Mouse (Mus musculus) kidney, postnatal 0 days (tissue): Measurements from ENCODE around the gene Asap2. TPM values are rescaled to one million over a fixed set of nuclear protein-coding genes. Genes with fewer than 3 reads are reported as not detected.

ENCODE experiments used
- ATAC-seq: fragments of 200-750 bp; cut with Nextera tagmentation; replicated peaks from 2 replicates; pipeline ENCODE4 v1.8.0; 2017; ENCODE audit warnings: low read depth, moderate number of reproducible peaks, moderate TSS enrichment, moderate library complexity; ENCODE audit not compliant: low FRiP score
- DNase-seq: peaks from one replicate; pipeline ENCODE4 v3.0.0-alpha.2; 2016; ENCODE audit warnings: low spot score
- H3K27ac ChIP-seq: fragments of 300-500 bp; sonication (generic); 2 replicates; pipeline ENCODE4 v1.5.1; 2014; ENCODE audit warnings: mild to moderate bottlenecking
- H3K27me3 ChIP-seq: fragments of 300-500 bp; sonication (generic); 2 replicates; pipeline ENCODE4 v1.6.1; 2014; ENCODE audit warnings: low read length, mixed read lengths; ENCODE audit not compliant: insufficient read depth
- H3K36me3 ChIP-seq: fragments of 300-500 bp; sonication (generic); 2 replicates; pipeline ENCODE4 v1.6.1; 2014; ENCODE audit warnings: low read length, mixed read lengths; ENCODE audit not compliant: insufficient read depth
- H3K4me1 ChIP-seq: fragments of 300-500 bp; sonication (generic); replicated peaks from 2 replicates; pipeline ENCODE4 v1.6.1; 2014; ENCODE audit warnings: antibody characterized with exemption, low read length, mixed read lengths; ENCODE audit not compliant: insufficient read depth
- H3K4me2 ChIP-seq: fragments of 300-500 bp; sonication (generic); 2 replicates; pipeline ENCODE4 v1.6.1; 2014; ENCODE audit warnings: mild to moderate bottlenecking, low read length, moderate library complexity, mixed read lengths
- H3K4me3 ChIP-seq: fragments of 300-500 bp; sonication (generic); replicated peaks from 2 replicates; pipeline ENCODE4 v1.5.1; 2014; ENCODE audit warnings: low read depth, low read length
- H3K9ac ChIP-seq: fragments of 300-500 bp; sonication (generic); 2 replicates; pipeline ENCODE4 v1.6.1; 2014; ENCODE audit warnings: low read depth, low read length
- H3K9me3 ChIP-seq: fragments of 300-500 bp; sonication (generic); replicated peaks from 2 replicates; pipeline ENCODE4 v1.6.1; 2016; ENCODE audit warnings: low read length, inconsistent platforms, mixed read lengths
- CTCF ChIP-seq: IDR thresholded peaks from 2 replicates; pipeline ENCODE4 v1.5.1; 2016; ENCODE audit warnings: antibody characterized with exemption, low read depth, mild to moderate bottlenecking, moderate library complexity
- WGBS: fragments of 180-500 bp; shearing (Covaris S2); extraction: QIAGEN DNeasy Blood & Tissue Kit; methylation state at CpG from one replicate; pipeline ENCODE4 v1.1.7; 2014; 5-methylcytosine and 5-hydroxymethylcytosine counted together
- polyA plus RNA-seq: library from polyadenylated mRNA; unstranded; fragments of >200 nt; fragmentation: Nextera tagmentation; extraction: Ambion mirVana; gene quantifications from 2 replicates; pipeline ENCODE4 v1.2.1, GENCODE M21; 2015

The Asap2 gene
- polyA plus RNA-seq, 1 experiment from 2014 or later: 8.0 TPM

- Histone ChIP-seq H3K9ac (no peak overlapping the region), H3K27me3 (no peaks in the 10 kb centered on the region), H3K36me3 (no peaks in the 10 kb centered on the region), H3K9me3 (no peaks in the 10 kb centered on the region), H3K27ac (no peak overlapping the region), H3K4me3 (no peak overlapping the region), H3K4me2 (no peak overlapping the region), H3K4me1 (peaks cover 4% of the 10 kb centered on the region; the same call in 1 of the 2 replicates)
- no peak for TF ChIP-seq CTCF
- no peak for DNase-seq
- WGBS: 77% methylated on average over 8 of the region's 8 CpGs
- no peak for ATAC-seq
Measured at GRCm38 (mm10) chr12:21200613-21201012, 210.4 kb downstream of the Asap2 start.

GRCm38 (mm10) chr12:21201485-21202269 is 211.4 kb downstream of the Asap2 start:
- H3K4me1 ChIP-seq: peaks cover 4% of the 10 kb centered on the region; the same call in 1 of the 2 replicates
- H3K9me3 ChIP-seq: no peaks in the 10 kb centered on the region
- H3K4me3 ChIP-seq: no peak overlapping the region
- DNase-seq (no peak), ATAC-seq (no peak)
- no peak overlapping the region for H3K9ac ChIP-seq
- no peak for TF ChIP-seq CTCF
- 0 out of 2 replicates have a peak, but pooled peaks cover 2% of the 10 kb centered on the region for H3K36me3 ChIP-seq
- 71% methylated on average over 10 of the region's 10 CpGs for WGBS
- no peak overlapping the region for H3K4me2 ChIP-seq
- H3K27ac ChIP-seq: no peak overlapping the region
- H3K27me3 ChIP-seq: no peaks in the 10 kb centered on the region

- peak; percentile 70 for DNase-seq
- Histone ChIP-seq H3K27ac (peak overlapping the region; percentile 48; the same call in 1 of the 2 replicates), H3K9ac (no peak overlapping the region), H3K36me3 (0 out of 2 replicates have a peak, but pooled peaks cover 9% of the 10 kb centered on the region), H3K27me3 (no peaks in the 10 kb centered on the region), H3K4me1 (peaks cover 4% of the 10 kb centered on the region; the same call in 1 of the 2 replicates), H3K9me3 (no peaks in the 10 kb centered on the region), H3K4me3 (no peak overlapping the region), H3K4me2 (no peak overlapping the region)
- ATAC-seq: peak; percentile 50
- whole genome bisulfite sequencing: 27% methylated on average over 11 of the region's 11 CpGs
- TF ChIP-seq CTCF: no peak
Measured at GRCm38 (mm10) chr12:21204701-21205312, 214.5 kb downstream of the Asap2 start.

DNA sequence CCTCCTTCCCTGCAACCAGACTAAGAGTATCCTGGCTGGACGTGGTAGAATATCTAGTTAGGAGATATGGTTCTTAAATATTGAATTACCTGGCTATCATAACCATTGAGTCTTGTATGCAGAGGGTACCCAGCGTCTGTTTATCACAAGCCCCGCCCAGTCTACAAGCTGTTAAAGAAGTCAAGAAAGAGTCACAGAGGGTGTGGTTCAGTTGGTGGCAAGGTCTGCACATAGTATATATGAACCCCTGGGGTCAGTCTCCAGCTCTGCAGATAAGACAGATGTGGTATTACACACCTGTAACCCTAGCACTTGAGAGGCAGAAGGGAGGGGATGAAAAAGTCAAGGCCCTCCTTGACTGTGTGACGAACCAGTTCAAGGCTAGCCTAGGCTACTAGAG is 215.5 kb downstream of the Asap2 start:
- DNase-seq (no peak), ATAC-seq (no peak)
- no peak overlapping the region for H3K9ac ChIP-seq
- TF ChIP-seq CTCF: no peak
- H3K36me3 ChIP-seq: 0 out of 2 replicates have a peak, but pooled peaks cover 9% of the 10 kb centered on the region
- H3K4me1 ChIP-seq: peaks cover 4% of the 10 kb centered on the region; the same call in 1 of the 2 replicates
- H3K9me3 ChIP-seq: no peaks in the 10 kb centered on the region
- 89% methylated on average over 4 of the region's 4 CpGs for WGBS
- no peak overlapping the region for H3K27ac ChIP-seq
- H3K4me3 ChIP-seq: no peak overlapping the region
- H3K27me3 ChIP-seq: no peaks in the 10 kb centered on the region
- H3K4me2 ChIP-seq: no peak overlapping the region

GRCm38 (mm10) chr12:21207422-21207821 is 217.2 kb downstream of the Asap2 start:
- no peak for ATAC-seq
- TF ChIP-seq CTCF: no peak
- peaks cover 4% of the 10 kb centered on the region; the same call in 1 of the 2 replicates for H3K4me1 ChIP-seq
- H3K4me2 ChIP-seq: no peak overlapping the region
- DNase-seq: no peak
- 0 out of 2 replicates have a peak, but pooled peaks cover 9% of the 10 kb centered on the region for H3K36me3 ChIP-seq
- H3K4me3 ChIP-seq: no peak overlapping the region
- no peaks in the 10 kb centered on the region for H3K27me3 ChIP-seq
- WGBS: 85% methylated on average over 5 of the region's 5 CpGs
- H3K9me3 ChIP-seq: no peaks in the 10 kb centered on the region
- H3K9ac ChIP-seq: no peak overlapping the region
- no peak overlapping the region for H3K27ac ChIP-seq

- H3K27me3 ChIP-seq: no peaks in the 10 kb centered on the region
- H3K9ac ChIP-seq: no peak overlapping the region
- DNase-seq: no peak
- WGBS: 56% methylated on average over 11 of the region's 11 CpGs
- TF ChIP-seq CTCF: no peak
- no peak for ATAC-seq
- no peak overlapping the region for H3K4me3 ChIP-seq
- H3K4me2 ChIP-seq: no peak overlapping the region
- H3K27ac ChIP-seq: no peak overlapping the region
- 0 out of 2 replicates have a peak, but pooled peaks cover 12% of the 10 kb centered on the region for H3K36me3 ChIP-seq
- no peaks in the 10 kb centered on the region for H3K9me3 ChIP-seq
- peaks cover 4% of the 10 kb centered on the region; the same call in 1 of the 2 replicates for H3K4me1 ChIP-seq
Measured at GRCm38 (mm10) chr12:21208172-21208795, 218.0 kb downstream of the Asap2 start.
